Mouse (Mus musculus) T-helper 2 cell (primary cell): ENCODE results near the gene Slc25a20.
"Not testable (repeated sequence)": the region's sequence is repeated elsewhere in the genome, so short reads cannot be mapped to it uniquely, and the experiment has no call there.

Source experiments
- in situ Hi-C: fragments of 300-600 bp; cut with MboI, MseI; formaldehyde crosslinking; loops from one replicate; pipeline ENCODE4 v1.15.1; 2025; ENCODE audit warnings: high pct_unique_total_duplicates

Gene Slc25a20

GRCm38 (mm10) chr9:108661677-108662612 is at the start of gene Slc25a20:
Gene Slc25a20, plus strand, starts transcription at chr9:108662088.
- in situ Hi-C loops, result no loop called here

- in situ Hi-C loops, result no loop called here
Measured at GRCm38 (mm10) chr9:108617301-108617700, 44.6 kb upstream of the Slc25a20 start.

- in situ Hi-C loops, result loop anchor here (25.0 kb wide), 1 partner anchor 1639 kb away; no protein-coding TSS in a partner anchor
Measured at GRCm38 (mm10) chr9:108626498-108626897, 35.4 kb upstream of the Slc25a20 start.

GRCm38 (mm10) chr9:108628141-108628540 is 33.7 kb upstream of the Slc25a20 start:
- in situ Hi-C loops, result loop anchor here (25.0 kb wide), 1 partner anchor 1641 kb away; no protein-coding TSS in a partner anchor

- in situ Hi-C loops, result loop anchor here (25.0 kb wide), 1 partner anchor 1643 kb away; no protein-coding TSS in a partner anchor
Measured at GRCm38 (mm10) chr9:108630683-108631082, 31.2 kb upstream of the Slc25a20 start.

GRCm38 (mm10) chr9:108631631-108632256 is 30.1 kb upstream of the Slc25a20 start:
- in situ Hi-C loops, result loop anchor here (25.0 kb wide), 1 partner anchor 1644 kb away; no protein-coding TSS in a partner anchor

- in situ Hi-C loops, result loop anchor here (25.0 kb wide), 1 partner anchor 1645 kb away; no protein-coding TSS in a partner anchor
Measured at GRCm38 (mm10) chr9:108632375-108632774, 29.5 kb upstream of the Slc25a20 start.

- in situ Hi-C loops, result loop anchor here (25.0 kb wide), 1 partner anchor 1647 kb away; no protein-coding TSS in a partner anchor
Measured at GRCm38 (mm10) chr9:108633846-108634245, 28.0 kb upstream of the Slc25a20 start.

GRCm38 (mm10) chr9:108635415-108635814 is 26.5 kb upstream of the Slc25a20 start:
- in situ Hi-C loops, result loop anchor here (25.0 kb wide), 1 partner anchor 1648 kb away; no protein-coding TSS in a partner anchor

- in situ Hi-C loops, result loop anchor here (25.0 kb wide), 1 partner anchor 1653 kb away; no protein-coding TSS in a partner anchor
Measured at GRCm38 (mm10) chr9:108639825-108640224, 22.1 kb upstream of the Slc25a20 start.

GRCm38 (mm10) chr9:108648166-108648565 is 13.7 kb upstream of the Slc25a20 start:
- in situ Hi-C loops, result loop anchor here (5.0 to 25.0 kb wide), 2 partner anchors 71 to 1661 kb away; partner anchors contain the start of gene Wdr6

GRCm38 (mm10) chr9:108648611-108649560 is 13.0 kb upstream of the Slc25a20 start, which contains the start of gene Arih2:
Gene Arih2, minus strand, starts transcription at chr9:108649386.
- in situ Hi-C loops, result loop anchor here (5.0 to 25.0 kb wide), 2 partner anchors 72 to 1662 kb away; partner anchors contain the start of gene Wdr6

GRCm38 (mm10) chr9:108649561-108650440 is 12.1 kb upstream of the Slc25a20 start:
- in situ Hi-C loops, result loop anchor here (5.0 to 25.0 kb wide), 2 partner anchors 72 to 1662 kb away; partner anchors contain the start of gene Wdr6

- in situ Hi-C loops, result no loop called here
Measured at GRCm38 (mm10) chr9:108654566-108655464, 7.1 kb upstream of the Slc25a20 start.

- in situ Hi-C loops, result not testable (repeated sequence)
Measured at GRCm38 (mm10) chr9:108655865-108656264, 6.0 kb upstream of the Slc25a20 start.

- in situ Hi-C loops, result no loop called here
Measured at GRCm38 (mm10) chr9:108662660-108663059, 772 bp downstream of the Slc25a20 start.

GRCm38 (mm10) chr9:108669875-108670274 is 8.0 kb downstream of the Slc25a20 start:
- in situ Hi-C loops, result no loop called here

- in situ Hi-C loops, result no loop called here
Measured at GRCm38 (mm10) chr9:108673151-108673550, 11.3 kb downstream of the Slc25a20 start.
